ENCODE assay signal across 9 mouse cellular contexts in genomic region chr17:49429471-49430129, GRCm38 (mm10). TPM values are rescaled to one million over a fixed set of nuclear protein-coding genes. Genes with fewer than 3 reads are reported as not detected.
DNase-seq lines count a peak whose midpoint lies in the region; ATAC-seq and TF ChIP-seq lines count a peak whose summit lies in the region.
"Had no signal": no experiment of that assay in that cellular context is flagged by ENCODE, and none has a peak within 500 bp of the region (broad histone marks: within the 10 kb centered on the region; RNA-seq: fewer than 3 reads in every experiment).

No protein-coding gene starts in this region.

- peak overlapping the region; percentile 80 for H3K9ac ChIP-seq in lung, embryonic 14.5 days
- H3K9ac ChIP-seq in liver, embryonic 13.5 days = peak overlapping the region; percentile 99

- H3K9me3 ChIP-seq in lung, embryonic 14.5 days (ENCODE audit: low read depth, low read length) = no peaks in the 10 kb centered on the region
- no peaks in the 10 kb centered on the region for H3K9me3 ChIP-seq in erythroblast, embryonic 14.5 days (ENCODE audit: control insufficient read depth, low read length)
- no peaks in the 10 kb centered on the region for H3K9me3 ChIP-seq in liver, embryonic 13.5 days (replicated peaks)

- no peaks in the 10 kb centered on the region for H3K27me3 ChIP-seq in lung, embryonic 14.5 days (ENCODE audit: insufficient read depth, low read length)
- H3K27me3 ChIP-seq in erythroblast, embryonic 14.5 days (ENCODE audit: control insufficient read depth) = no peaks in the 10 kb centered on the region
- no peaks in the 10 kb centered on the region for H3K27me3 ChIP-seq in liver, embryonic 13.5 days

- peak overlapping the region; percentile 72 for H3K4me3 ChIP-seq in lung, embryonic 14.5 days (ENCODE audit: low read depth, low read length)
- H3K4me3 ChIP-seq in erythroblast, embryonic 14.5 days (replicated peaks) = peak overlapping the region; percentile 72
- peak overlapping the region; percentile 94 for H3K4me3 ChIP-seq in liver, embryonic 13.5 days (replicated peaks)

- DNase-seq in cerebellum, adult 9-11 months = peak; percentile 26
- no peak for DNase-seq in cerebellum, postnatal 14 days
- no peak for DNase-seq in lung, embryonic 14.5 days
- DNase-seq in lung, postnatal 25 days (ENCODE audit: low spot score) = no peak
- DNase-seq in liver, embryonic 13.5 days = no peak
- DNase-seq in layer of hippocampus, adult 8-10 months (ENCODE audit: low spot score in 2 of 2) = no peak
- DNase-seq in yolk sac, embryonic 10.5 days (ENCODE audit: low spot score) = no peak
- DNase-seq: gastrocnemius, postnatal 36 days had no signal

- H3K4me1 ChIP-seq in lung, embryonic 14.5 days (ENCODE audit: insufficient read depth) = peaks cover 7% of the 10 kb centered on the region
- H3K4me1 ChIP-seq in erythroblast, embryonic 14.5 days (ENCODE audit: control insufficient read depth) = peaks cover 58% of the 10 kb centered on the region
- peaks cover 65% of the 10 kb centered on the region for H3K4me1 ChIP-seq in liver, embryonic 13.5 days (replicated peaks)

- peak overlapping the region; percentile 96 for H3K4me2 ChIP-seq in lung, embryonic 14.5 days
- peak overlapping the region; percentile 85 for H3K4me2 ChIP-seq in liver, embryonic 13.5 days

- peaks cover 11% of the 10 kb centered on the region; the same call in 1 of the 2 replicates for H3K36me3 ChIP-seq in lung, embryonic 14.5 days (ENCODE audit: insufficient read depth)
- peaks cover 27% of the 10 kb centered on the region for H3K36me3 ChIP-seq in erythroblast, embryonic 14.5 days (ENCODE audit: control insufficient read depth)
- peaks cover 22% of the 10 kb centered on the region for H3K36me3 ChIP-seq in liver, embryonic 13.5 days

- 81% methylated on average over 6 of the region's 6 CpGs for WGBS in lung, embryonic 14.5 days
- WGBS in liver, embryonic 13.5 days (ENCODE audit: insufficient replicate concordance) = 62% methylated on average over 6 of the region's 6 CpGs

- no peak for TF ChIP-seq CTCF in lung, embryonic 14.5 days (IDR thresholded peaks at IDR 0.05; ENCODE audit: low read depth)

- H3K27ac ChIP-seq in lung, embryonic 14.5 days (ENCODE audit: low read depth) = no peak overlapping the region
- H3K27ac ChIP-seq in liver, embryonic 13.5 days = peak overlapping the region; percentile 95

- no peak for ATAC-seq in lung, embryonic 14.5 days (ENCODE audit: insufficient read depth)
- ATAC-seq in liver, embryonic 13.5 days (ENCODE audit: low read depth) = no peak

RNA-seq across cellular contexts. Expression of gene Mocs1, which starts 1.4 kb away (rescaled TPM):
- polyA plus RNA-seq in lung, embryonic 14.5 days (2014; fragmentation: Nextera tagmentation; extraction: Ambion mirVana) = 7.7 and 8.0 TPM in 2 replicates
- 0.95 and 1.4 TPM in 2 replicates for polyA plus RNA-seq in erythroblast, embryonic 14.5 days (2012)
- 6.1 and 8.5 TPM in 2 replicates for polyA plus RNA-seq in liver, embryonic 13.5 days (2015; fragmentation: Nextera tagmentation; extraction: Ambion mirVana)
- total RNA-seq in layer of hippocampus, adult 8-10 months (2022) = 10 to 100 TPM; 14.6 to 19.1 (median 17.0) TPM
